Mouse (Mus musculus) megakaryocyte-erythroid progenitor cell, adult 5-6 weeks (primary cell): ENCODE data around the gene Atcay. TPM values are rescaled to one million over a fixed set of nuclear protein-coding genes. Genes with fewer than 3 reads are reported as not detected.
A peak's percentile ranks its signal among the peaks of the same experiment; 100 is the strongest.

Experiments used
- ATAC-seq: replicated peaks from 2 replicates; pipeline ENCODE4 v1.8.0; 2016; ENCODE audit warnings: mild to moderate bottlenecking, inconsistent platforms; ENCODE audit not compliant: severe bottlenecking, poor library complexity, low FRiP score, low TSS enrichment
- total RNA-seq, 2 experiments: library from RNA; stranded (forward) in 1 of 2; stranded (reverse) in 1 of 2; fragments of 200-1000, 215-1000 nt in 1 of 2; fragments of >200 nt in 1 of 2; fragmentation: Nextera tagmentation in 1 of 2; gene quantifications; 2 replicates each; pipeline ENCODE4 v1.2.3; 2014 to 2017

The Atcay gene
- total RNA-seq, 2 experiments from 2014 or later: not detected

- peak; percentile 88 for ATAC-seq
These were observed 27.5 kb downstream of the Atcay start for GRCm38 (mm10) chr10:81202978-81203720.

- no peak for ATAC-seq
These were observed 28.6 kb downstream of the Atcay start, which contains the start of gene Nmrk2 for GRCm38 (mm10) chr10:81201807-81202758. TSS of gene Nmrk2 (minus strand) at chr10:81202051.

GRCm38 (mm10) chr10:81200605-81201287 is 29.9 kb downstream of the Atcay start:
- ATAC-seq: no peak

- ATAC-seq: no peak
These were observed 30.5 kb downstream of the Atcay start for GRCm38 (mm10) chr10:81200141-81200540.

GRCm38 (mm10) chr10:81198990-81199389 is 31.6 kb downstream of the Atcay start:
- ATAC-seq: no peak

GRCm38 (mm10) chr10:81198230-81198629 is 32.4 kb downstream of the Atcay start:
- no peak for ATAC-seq

GRCm38 (mm10) chr10:81197305-81197704 is 33.3 kb downstream of the Atcay start:
- ATAC-seq: no peak

GRCm38 (mm10) chr10:81196470-81197065 is 34.1 kb downstream of the Atcay start:
- ATAC-seq: no peak

- ATAC-seq: no peak
These were observed 35.3 kb downstream of the Atcay start for GRCm38 (mm10) chr10:81195300-81195699.

- peak; percentile 22; the same call in 1 of the 2 replicates for ATAC-seq
These were observed 36.5 kb downstream of the Atcay start for GRCm38 (mm10) chr10:81193991-81194774.

- ATAC-seq: peak; percentile 7; the same call in 1 of the 2 replicates
These were observed 37.6 kb downstream of the Atcay start for GRCm38 (mm10) chr10:81192968-81193501.

- ATAC-seq: peak; percentile 40
These were observed 38.2 kb downstream of the Atcay start for GRCm38 (mm10) chr10:81192270-81192967.

- ATAC-seq: no peak
These were observed 39.2 kb downstream of the Atcay start for GRCm38 (mm10) chr10:81191342-81191982.

- ATAC-seq: 0 out of 2 replicates have a peak, but pooled peaks have one; percentile 9
These were observed 39.7 kb downstream of the Atcay start for GRCm38 (mm10) chr10:81190912-81191321.

- 0 out of 2 replicates have a peak, but pooled peaks have one; percentile 10 for ATAC-seq
These were observed 40.3 kb downstream of the Atcay start for GRCm38 (mm10) chr10:81190236-81190911.

- no peak for ATAC-seq
These were observed 40.8 kb downstream of the Atcay start for GRCm38 (mm10) chr10:81189821-81190220.

GRCm38 (mm10) chr10:81187161-81187560 is 43.5 kb downstream of the Atcay start:
- ATAC-seq: no peak
